26 mouse cellular contexts compared by ENCODE assay signal in the genomic region with DNA sequence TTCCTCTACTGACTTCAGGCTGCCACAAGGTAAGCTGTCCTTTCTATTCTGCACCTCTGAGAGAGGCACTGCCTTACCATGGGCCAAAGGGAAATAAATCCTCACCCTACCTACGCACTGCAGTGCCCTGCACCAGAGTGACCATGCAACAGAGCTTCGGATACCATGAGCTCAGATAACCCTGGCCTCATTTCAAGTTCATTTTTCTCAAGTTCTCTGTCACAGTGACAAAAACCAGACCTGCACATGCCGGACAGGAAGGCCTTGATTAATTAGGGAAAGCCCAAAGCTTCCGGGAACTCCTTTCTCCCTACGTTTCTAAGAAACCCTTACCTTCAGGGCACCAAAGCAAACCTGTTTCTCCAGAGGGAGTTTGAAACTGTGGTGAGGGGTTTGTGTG. TPM values are rescaled to one million over a fixed set of nuclear protein-coding genes. Genes with fewer than 3 reads are reported as not detected.
DNase-seq lines count a peak whose midpoint lies in the region; ATAC-seq lines count a peak whose summit lies in the region.
"Had no signal": no experiment of that assay in that cellular context is flagged by ENCODE, and none has a peak within 500 bp of the region (broad histone marks: within the 10 kb centered on the region; RNA-seq: fewer than 3 reads in every experiment).

No protein-coding gene starts in this region.

- peak; percentile 42; the same call in 1 of the 2 replicates for ATAC-seq in heart, embryonic 14.5 days (ENCODE audit: insufficient number of reproducible peaks, insufficient read depth, low FRiP score, low read depth)
- ATAC-seq in intestine, embryonic 14.5 days (replicated peaks; ENCODE audit: low FRiP score, low TSS enrichment, low read depth) = no peak
- ATAC-seq: CD4-positive, CD25-positive, alpha-beta regulatory T cell, adult 4 months; forebrain, embryonic 14.5 days; inflammation-experienced regulatory T-cells, adult 6 months; liver, postnatal 0 days; lung, postnatal 0 days; midbrain, embryonic 15.5 days had no signal

- H3K36me3 ChIP-seq in heart, embryonic 14.5 days (ENCODE audit: control insufficient read depth, insufficient read depth, low read length) = peaks cover 67% of the 10 kb centered on the region
- peaks cover 61% of the 10 kb centered on the region for H3K36me3 ChIP-seq in intestine, embryonic 14.5 days (ENCODE audit: control insufficient read depth, insufficient read depth, low read length)

- H3K9ac ChIP-seq in heart, embryonic 14.5 days (ENCODE audit: low read length) = no peak overlapping the region
- no peak overlapping the region for H3K9ac ChIP-seq in intestine, embryonic 14.5 days (ENCODE audit: low read length)
- H3K9ac ChIP-seq: embryonic facial prominence, embryonic 15.5 days; hindbrain, embryonic 14.5 days; limb, embryonic 12.5 days; liver, postnatal 0 days; midbrain, embryonic 15.5 days; neural tube, embryonic 12.5 days had no signal

- H3K4me3 ChIP-seq in heart, embryonic 14.5 days (ENCODE audit: control insufficient read depth in 1 of 2, insufficient read depth in 1 of 2, low read depth in 1 of 2, low read length in 2 of 2) = no peak overlapping the region
- no peak overlapping the region for H3K4me3 ChIP-seq in intestine, embryonic 14.5 days (ENCODE audit: low read depth, low read length)
- H3K4me3 ChIP-seq: embryonic facial prominence, embryonic 15.5 days; gastrocnemius, adult 2 months; layer of hippocampus, adult 2 months; limb, embryonic 12.5 days; midbrain, embryonic 15.5 days; neural tube, embryonic 12.5 days had no signal

- no peaks in the 10 kb centered on the region for H3K27me3 ChIP-seq in heart, embryonic 14.5 days (ENCODE audit: control insufficient read depth, insufficient read depth, low read length)
- no peaks in the 10 kb centered on the region for H3K27me3 ChIP-seq in intestine, embryonic 14.5 days (replicated peaks; ENCODE audit: control insufficient read depth, insufficient read depth, low read length)
- H3K27me3 ChIP-seq: embryonic facial prominence, embryonic 15.5 days; limb, embryonic 12.5 days; midbrain, embryonic 15.5 days; neural tube, embryonic 12.5 days had no signal

- H3K4me1 ChIP-seq in heart, embryonic 14.5 days (ENCODE audit: control insufficient read depth in 2 of 2, insufficient read depth in 2 of 2, low read length in 2 of 2) = peaks cover 10 to 18% of the 10 kb centered on the region in 2 experiments
- H3K4me1 ChIP-seq in intestine, embryonic 14.5 days (replicated peaks; ENCODE audit: control insufficient read depth, insufficient read depth, low read length) = peaks cover 6% of the 10 kb centered on the region; the same call in 1 of the 2 replicates

- DNase-seq in adrenal gland, postnatal 14 days = peak; percentile 24
- no peak for DNase-seq in adrenal gland, postnatal 25 days
- DNase-seq in heart, adult 9 months (ENCODE audit: low spot score in 2 of 2) = no peak
- DNase-seq in intestine, embryonic 14.5 days (ENCODE audit: low spot score) = no peak
- no peak for DNase-seq in testis, postnatal 10 days (ENCODE audit: low spot score)
- no peak for DNase-seq in left cerebral cortex, postnatal 10 days (ENCODE audit: extremely low spot score in 1 of 2, low spot score in 2 of 2)
- DNase-seq: cerebellum, adult 8-10 months; cerebellum, postnatal 36 days; gastrocnemius, adult 2 months; kidney, postnatal 25 days; liver, postnatal 0 days; retina, postnatal 1 day; right cerebral cortex, postnatal 25 days had no signal

- H3K4me2 ChIP-seq in heart, embryonic 14.5 days (ENCODE audit: low read length) = no peak overlapping the region
- H3K4me2 ChIP-seq in intestine, embryonic 14.5 days (ENCODE audit: low read length) = no peak overlapping the region
- H3K4me2 ChIP-seq: embryonic facial prominence, embryonic 15.5 days; hindbrain, embryonic 14.5 days; limb, embryonic 12.5 days; liver, embryonic 11.5 days; midbrain, embryonic 15.5 days; neural tube, embryonic 12.5 days had no signal

- H3K27ac ChIP-seq in heart, embryonic 14.5 days (replicated peaks in 1 of 2; ENCODE audit: control insufficient read depth in 1 of 2, insufficient read depth in 1 of 2, low read depth in 2 of 2, low read length in 2 of 2) = peak overlapping the region; percentile 11 to 47; a peak in 2 of 4 replicates
- 0 out of 2 replicates have a peak overlapping the region, but pooled peaks have one; percentile 12 for H3K27ac ChIP-seq in intestine, embryonic 14.5 days (ENCODE audit: low read depth)
- H3K27ac ChIP-seq: embryonic facial prominence, embryonic 15.5 days; gastrocnemius, adult 2 months; hindbrain, embryonic 14.5 days; layer of hippocampus, adult 2 months; limb, embryonic 12.5 days; macrophage; midbrain, embryonic 15.5 days; neural tube, embryonic 12.5 days had no signal

- intact Hi-C loops in left cerebral cortex, postnatal 10 days (cut with DNase I) = no loop called here

- WGBS in heart, embryonic 14.5 days = 17% methylated on average over 5 of the region's 5 CpGs
- 34% methylated on average over 5 of the region's 5 CpGs for WGBS in intestine, embryonic 14.5 days

- no peaks in the 10 kb centered on the region for H3K9me3 ChIP-seq in heart, embryonic 14.5 days (ENCODE audit: control insufficient read depth, low read length)
- H3K9me3 ChIP-seq in intestine, embryonic 14.5 days (ENCODE audit: control insufficient read depth, low read length) = no peaks in the 10 kb centered on the region
- H3K9me3 ChIP-seq: embryonic facial prominence, embryonic 15.5 days; limb, embryonic 12.5 days; midbrain, embryonic 15.5 days; neural tube, embryonic 12.5 days had no signal

RNA-seq across cellular contexts. Expression of gene Aldh18a1, which starts 6.6 kb away (rescaled TPM):
- 17.7 and 21.4 TPM in 2 replicates for total RNA-seq in adrenal gland, postnatal 14 days (2021)
- 21.0 and 30.4 TPM in 2 replicates for total RNA-seq in adrenal gland, postnatal 25 days (2021)
- 38.3 and 41.2 TPM in 2 replicates for polyA plus RNA-seq in heart, embryonic 14.5 days (2014; fragmentation: Nextera tagmentation; extraction: Ambion mirVana)
- polyA plus RNA-seq in intestine, embryonic 14.5 days (2014; fragmentation: Nextera tagmentation; extraction: Ambion mirVana) = 119 and 127 TPM in 2 replicates
- 10 to 100 TPM; 25.6 to 28.5 TPM for total RNA-seq in left cerebral cortex, postnatal 10 days (2021)

RNA-seq across cellular contexts. Expression of gene Tctn3, which starts 30.4 kb away (rescaled TPM):
- total RNA-seq in adrenal gland, postnatal 14 days (2021) = 5.4 and 5.8 TPM in 2 replicates
- total RNA-seq in adrenal gland, postnatal 25 days (2021) = 6.7 and 8.4 TPM in 2 replicates
- 10.3 and 10.7 TPM in 2 replicates for polyA plus RNA-seq in heart, embryonic 14.5 days (2014; fragmentation: Nextera tagmentation; extraction: Ambion mirVana)
- 11.8 and 12.7 TPM in 2 replicates for polyA plus RNA-seq in intestine, embryonic 14.5 days (2014; fragmentation: Nextera tagmentation; extraction: Ambion mirVana)
- 10 to 100 TPM; 25.9 to 28.5 TPM for total RNA-seq in left cerebral cortex, postnatal 10 days (2021)

RNA-seq across cellular contexts. Expression of gene Entpd1, which starts 30.5 kb away (rescaled TPM):
- 19.5 and 35.1 TPM in 2 replicates for total RNA-seq in adrenal gland, postnatal 14 days (2021)
- 19.6 and 20.3 TPM in 2 replicates for total RNA-seq in adrenal gland, postnatal 25 days (2021)
- polyA plus RNA-seq in heart, embryonic 14.5 days (2014; fragmentation: Nextera tagmentation; extraction: Ambion mirVana) = 11.6 and 13.4 TPM in 2 replicates
- polyA plus RNA-seq in intestine, embryonic 14.5 days (2014; fragmentation: Nextera tagmentation; extraction: Ambion mirVana) = 10.6 and 11.7 TPM in 2 replicates
- total RNA-seq in left cerebral cortex, postnatal 10 days (2021) = 10 to 100 TPM; 18.7 to 20.2 TPM
